In the genomic region with DNA sequence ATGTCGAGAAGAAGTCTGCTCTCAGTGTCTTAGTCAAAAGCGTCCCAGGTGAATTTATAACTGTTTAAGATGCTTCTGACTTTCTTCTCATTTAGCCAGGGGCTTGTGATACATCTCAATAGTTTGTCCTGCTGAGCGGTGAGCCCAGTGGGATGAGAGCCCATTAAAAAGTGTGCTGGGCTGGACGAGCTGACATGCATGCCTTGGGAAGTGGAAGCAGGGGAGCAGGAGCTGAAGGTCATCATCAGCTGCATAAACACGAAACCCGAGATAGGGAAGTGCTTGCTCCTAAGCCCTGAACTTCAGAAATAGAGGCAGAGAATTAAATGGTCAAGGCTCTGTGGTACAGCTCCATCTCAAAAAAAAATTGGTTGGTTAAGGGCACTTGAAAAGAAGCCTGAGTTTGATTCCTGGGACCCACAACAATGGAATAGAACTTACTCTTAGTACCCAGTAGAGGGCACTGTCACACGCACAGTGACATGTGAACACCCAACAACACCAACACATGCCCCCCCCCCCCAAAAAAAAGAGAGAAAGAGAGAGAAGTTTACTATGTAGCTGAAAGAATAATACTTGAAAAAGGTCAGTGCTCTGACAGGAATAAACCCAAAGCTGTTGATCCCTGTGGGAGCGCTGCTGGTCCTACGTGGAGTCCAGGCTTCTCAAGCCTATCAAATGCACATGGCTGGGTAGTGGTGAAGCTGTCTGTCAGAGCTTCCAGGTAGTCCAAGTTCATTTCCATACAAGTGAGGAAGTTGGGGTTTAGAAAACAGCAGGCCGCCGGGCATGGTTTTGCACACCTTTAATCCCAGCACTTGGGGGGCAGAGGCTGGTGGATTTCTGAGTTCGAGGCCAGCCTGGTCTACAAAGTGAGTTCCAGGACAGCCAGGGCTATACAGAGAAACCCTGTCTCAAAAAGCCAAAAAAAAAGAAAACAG, we compare ENCODE assay signal across 9 mouse cellular contexts. TPM values are rescaled to one million over a fixed set of nuclear protein-coding genes. Genes with fewer than 3 reads are reported as not detected.
A peak's percentile ranks its signal among the peaks of the same experiment; 100 is the strongest.
DNase-seq lines count a peak whose midpoint lies in the region; ATAC-seq lines count a peak whose summit lies in the region.
"Had no signal": no experiment of that assay in that cellular context is flagged by ENCODE, and none has a peak within 500 bp of the region (broad histone marks: within the 10 kb centered on the region; RNA-seq: fewer than 3 reads in every experiment).

No protein-coding gene starts in this region.

- 63% methylated on average over 12 of the region's 12 CpGs for WGBS in heart, embryonic 16.5 days
- WGBS in stomach, embryonic 15.5 days = 71% methylated on average over 12 of the region's 12 CpGs

- DNase-seq in heart, adult 11 months = peak; percentile 95
- DNase-seq in heart, adult 8-10 months (ENCODE audit: low spot score) = no peak
- DNase-seq in ovary, postnatal 36 days (ENCODE audit: low spot score) = peak; percentile 40
- DNase-seq in ovary, postnatal 14 days (ENCODE audit: low spot score) = no peak
- no peak for DNase-seq in cerebellum, postnatal 4 days (ENCODE audit: low spot score in 2 of 2)
- no peak for DNase-seq in right cerebral cortex, postnatal 36 days (ENCODE audit: low spot score in 2 of 2)
- DNase-seq: lung, postnatal 10 days had no signal

- H3K27me3 ChIP-seq in heart, embryonic 16.5 days (ENCODE audit: control insufficient read depth, insufficient read depth, low read length) = no peaks in the 10 kb centered on the region
- no peaks in the 10 kb centered on the region for H3K27me3 ChIP-seq in stomach, embryonic 15.5 days (replicated peaks)

- no peaks in the 10 kb centered on the region for H3K9me3 ChIP-seq in heart, embryonic 16.5 days (replicated peaks; ENCODE audit: control insufficient read depth, low read length)
- H3K9me3 ChIP-seq in stomach, embryonic 15.5 days = no peaks in the 10 kb centered on the region

- ATAC-seq in heart, embryonic 16.5 days (replicated peaks; ENCODE audit: extremely low read depth, insufficient read depth, low FRiP score) = peak; percentile 20; the same call in 1 of the 2 replicates
- ATAC-seq in stomach, embryonic 15.5 days (ENCODE audit: insufficient read depth, low FRiP score, low read depth) = no peak

- peaks cover 41% of the 10 kb centered on the region for H3K36me3 ChIP-seq in heart, embryonic 16.5 days (ENCODE audit: control insufficient read depth, insufficient read depth)
- H3K36me3 ChIP-seq in stomach, embryonic 15.5 days = peaks cover 47% of the 10 kb centered on the region

- H3K4me2 ChIP-seq in heart, embryonic 16.5 days (ENCODE audit: low read depth, low read length) = no peak overlapping the region
- H3K4me2 ChIP-seq in stomach, embryonic 15.5 days = no peak overlapping the region

- H3K27ac ChIP-seq in heart, embryonic 16.5 days (ENCODE audit: low read length) = peak overlapping the region; percentile 70
- 0 out of 2 replicates have a peak overlapping the region, but pooled peaks have one; percentile 48 for H3K27ac ChIP-seq in stomach, embryonic 15.5 days

- no peaks in the 10 kb centered on the region for H3K4me1 ChIP-seq in heart, embryonic 16.5 days (ENCODE audit: control insufficient read depth, insufficient read depth, low read length)
- no peaks in the 10 kb centered on the region for H3K4me1 ChIP-seq in stomach, embryonic 15.5 days

- no peak overlapping the region for H3K4me3 ChIP-seq in heart, embryonic 16.5 days (ENCODE audit: low read length)
- H3K4me3 ChIP-seq in stomach, embryonic 15.5 days (replicated peaks) = no peak overlapping the region

- H3K9ac ChIP-seq in heart, embryonic 16.5 days (ENCODE audit: low read length) = no peak overlapping the region
- no peak overlapping the region for H3K9ac ChIP-seq in stomach, embryonic 15.5 days

RNA-seq across cellular contexts. Expression of a gene that starts 8.1 kb away (rescaled TPM):
- total RNA-seq in heart, adult 8-10 months (2022) = 10 to 100 TPM; 77.2 to 84.9 (median 80.6) TPM
- polyA plus RNA-seq in heart, embryonic 16.5 days (2015; fragmentation: Nextera tagmentation; extraction: Ambion mirVana) = 51.1 and 53.0 TPM in 2 replicates
- 65.6 and 71.0 TPM in 2 replicates for polyA plus RNA-seq in stomach, embryonic 15.5 days (2015; fragmentation: Nextera tagmentation; extraction: Ambion mirVana)

RNA-seq across cellular contexts. Expression of a gene that starts 25.7 kb away (rescaled TPM):
- total RNA-seq in heart, adult 8-10 months (2022) = 100 to 1,000 TPM; 123 to 159 (median 134) TPM
- polyA plus RNA-seq in heart, embryonic 16.5 days (2015; fragmentation: Nextera tagmentation; extraction: Ambion mirVana) = 31.9 and 38.3 TPM in 2 replicates
- 54.1 and 57.7 TPM in 2 replicates for polyA plus RNA-seq in stomach, embryonic 15.5 days (2015; fragmentation: Nextera tagmentation; extraction: Ambion mirVana)

RNA-seq across cellular contexts. Expression of a gene that starts 44.2 kb away (rescaled TPM):
- total RNA-seq in heart, adult 8-10 months (2022) = 10 to 100 TPM; 17.9 to 20.9 (median 19.6) TPM
- 25.7 and 27.9 TPM in 2 replicates for polyA plus RNA-seq in heart, embryonic 16.5 days (2015; fragmentation: Nextera tagmentation; extraction: Ambion mirVana)
- 36.5 and 39.0 TPM in 2 replicates for polyA plus RNA-seq in stomach, embryonic 15.5 days (2015; fragmentation: Nextera tagmentation; extraction: Ambion mirVana)

RNA-seq across cellular contexts. Expression of a gene that starts 54.8 kb away (rescaled TPM):
- 10 to 100 TPM; 35.5 to 60.3 (median 45.4) TPM for total RNA-seq in heart, adult 8-10 months (2022)
- 8.5 and 13.7 TPM in 2 replicates for polyA plus RNA-seq in heart, embryonic 16.5 days (2015; fragmentation: Nextera tagmentation; extraction: Ambion mirVana)
- polyA plus RNA-seq in stomach, embryonic 15.5 days (2015; fragmentation: Nextera tagmentation; extraction: Ambion mirVana) = 3.8 and 7.3 TPM in 2 replicates

Comparison
In these comparisons a context has a peak if more than half of its experiments do, and no peak if none do; other contexts are left out.
1. DNase-seq: peak in heart, adult 11 months (single experiment) and ovary, postnatal 36 days (single experiment); none in heart, adult 8-10 months (single experiment), ovary, postnatal 14 days (single experiment), cerebellum, postnatal 4 days (0 of 2) and right cerebral cortex, postnatal 36 days (0 of 2).